Mouse (Mus musculus): ENCODE measurements around the gene Dcbld1. TPM values are rescaled to one million over a fixed set of nuclear protein-coding genes. Genes with fewer than 3 reads are reported as not detected.

Gene Dcbld1
- polyA plus RNA-seq, 2 experiments, result 9.2 to 11.5 TPM

GRCm38 (mm10) chr10:52252240-52252639 lies 18.8 kb downstream of the Dcbld1 start:
- Histone ChIP-seq H3K36me3 (ENCODE audit: control insufficient read depth, insufficient read depth, low read length) (no peaks in the 10 kb centered on the region), H3K4me1 (ENCODE audit: control insufficient read depth, insufficient read depth, low read length) (no peaks in the 10 kb centered on the region), H3K9ac (ENCODE audit: low read depth, low read length, severe bottlenecking) (no peak overlapping the region), H3K9me3 (ENCODE audit: control insufficient read depth, low read length) (no peaks in the 10 kb centered on the region), H3K4me2 (replicated peaks; ENCODE audit: low read depth, low read length, severe bottlenecking) (no peak overlapping the region), H3K4me3 (replicated peaks; ENCODE audit: low read length) (no peak overlapping the region), H3K27me3 (ENCODE audit: control insufficient read depth, insufficient read depth, low read length) (no peaks in the 10 kb centered on the region), H3K27ac (replicated peaks; ENCODE audit: low read depth, low read length) (no peak overlapping the region)
- DNase-seq (ENCODE audit: low spot score) (no peak), ATAC-seq (ENCODE audit: low FRiP score, low read depth) (no peak)
- WGBS, result 90% methylated on average over 1 of the region's 1 CpGs
- no peak for TF ChIP-seq POLR2A (IDR thresholded peaks at IDR 0.05; ENCODE audit: borderline replicate concordance, extremely low read depth, insufficient read depth, insufficient read length)

GRCm38 (mm10) chr10:52253426-52253825 lies 20.0 kb downstream of the Dcbld1 start:
- peaks cover 3% of the 10 kb centered on the region; the same call in 1 of the 2 replicates for H3K4me1 ChIP-seq (ENCODE audit: control insufficient read depth, insufficient read depth, low read length)
- no peaks in the 10 kb centered on the region for H3K27me3 ChIP-seq (ENCODE audit: control insufficient read depth, insufficient read depth, low read length)
- H3K4me3 ChIP-seq (replicated peaks; ENCODE audit: low read length), result no peak overlapping the region
- ATAC-seq (ENCODE audit: low FRiP score, low read depth) (no peak), DNase-seq (ENCODE audit: low spot score) (no peak)
- no peak overlapping the region for H3K4me2 ChIP-seq (replicated peaks; ENCODE audit: low read depth, low read length, severe bottlenecking)
- no peak overlapping the region for H3K27ac ChIP-seq (replicated peaks; ENCODE audit: low read depth, low read length)
- 58% methylated on average over 11 of the region's 11 CpGs for WGBS
- H3K36me3 ChIP-seq (ENCODE audit: control insufficient read depth, insufficient read depth, low read length), result no peaks in the 10 kb centered on the region
- H3K9me3 ChIP-seq (ENCODE audit: control insufficient read depth, low read length), result no peaks in the 10 kb centered on the region
- H3K9ac ChIP-seq (ENCODE audit: low read depth, low read length, severe bottlenecking), result no peak overlapping the region
- TF ChIP-seq POLR2A (IDR thresholded peaks at IDR 0.05; ENCODE audit: borderline replicate concordance, extremely low read depth, insufficient read depth, insufficient read length), result no peak

GRCm38 (mm10) chr10:52257768-52258167 lies 24.3 kb downstream of the Dcbld1 start:
- H3K27me3 ChIP-seq (ENCODE audit: control insufficient read depth, insufficient read depth, low read length), result no peaks in the 10 kb centered on the region
- H3K4me1 ChIP-seq (ENCODE audit: control insufficient read depth, insufficient read depth, low read length), result peaks cover 5% of the 10 kb centered on the region; the same call in 1 of the 2 replicates
- no peaks in the 10 kb centered on the region for H3K9me3 ChIP-seq (ENCODE audit: control insufficient read depth, low read length)
- no peaks in the 10 kb centered on the region for H3K36me3 ChIP-seq (ENCODE audit: control insufficient read depth, insufficient read depth, low read length)
- 49% methylated on average over 2 of the region's 2 CpGs for WGBS
- no peak overlapping the region for H3K4me3 ChIP-seq (replicated peaks; ENCODE audit: low read length)
- H3K9ac ChIP-seq (ENCODE audit: low read depth, low read length, severe bottlenecking), result no peak overlapping the region
- ATAC-seq (ENCODE audit: low FRiP score, low read depth) (no peak), DNase-seq (ENCODE audit: low spot score) (no peak)
- no peak overlapping the region for H3K4me2 ChIP-seq (replicated peaks; ENCODE audit: low read depth, low read length, severe bottlenecking)
- TF ChIP-seq POLR2A (IDR thresholded peaks at IDR 0.05; ENCODE audit: borderline replicate concordance, extremely low read depth, insufficient read depth, insufficient read length), result no peak
- no peak overlapping the region for H3K27ac ChIP-seq (replicated peaks; ENCODE audit: low read depth, low read length)

- H3K27me3 ChIP-seq (ENCODE audit: control insufficient read depth, insufficient read depth, low read length), result no peaks in the 10 kb centered on the region
- H3K4me2 ChIP-seq (replicated peaks; ENCODE audit: low read depth, low read length, severe bottlenecking), result no peak overlapping the region
- H3K9ac ChIP-seq (ENCODE audit: low read depth, low read length, severe bottlenecking), result no peak overlapping the region
- no peak overlapping the region for H3K27ac ChIP-seq (replicated peaks; ENCODE audit: low read depth, low read length)
- no peaks in the 10 kb centered on the region for H3K9me3 ChIP-seq (ENCODE audit: control insufficient read depth, low read length)
- H3K4me1 ChIP-seq (ENCODE audit: control insufficient read depth, insufficient read depth, low read length), result peaks cover 5% of the 10 kb centered on the region; the same call in 1 of the 2 replicates
- WGBS, result 24% methylated on average over 13 of the region's 13 CpGs
- TF ChIP-seq POLR2A (IDR thresholded peaks at IDR 0.05; ENCODE audit: borderline replicate concordance, extremely low read depth, insufficient read depth, insufficient read length), result no peak
- no peak overlapping the region for H3K4me3 ChIP-seq (replicated peaks; ENCODE audit: low read length)
- ATAC-seq (ENCODE audit: low FRiP score, low read depth), result no peak
- H3K36me3 ChIP-seq (ENCODE audit: control insufficient read depth, insufficient read depth, low read length), result no peaks in the 10 kb centered on the region
- DNase-seq (ENCODE audit: low spot score), result no peak
Observed at GRCm38 (mm10) chr10:52258180-52258948, 24.9 kb downstream of the Dcbld1 start.

- Histone ChIP-seq H3K9ac (ENCODE audit: low read depth, low read length, severe bottlenecking) (no peak overlapping the region), H3K36me3 (ENCODE audit: control insufficient read depth, insufficient read depth, low read length) (no peaks in the 10 kb centered on the region), H3K4me2 (replicated peaks; ENCODE audit: low read depth, low read length, severe bottlenecking) (no peak overlapping the region), H3K4me3 (replicated peaks; ENCODE audit: low read length) (no peak overlapping the region), H3K27ac (replicated peaks; ENCODE audit: low read depth, low read length) (no peak overlapping the region), H3K27me3 (ENCODE audit: control insufficient read depth, insufficient read depth, low read length) (no peaks in the 10 kb centered on the region), H3K9me3 (ENCODE audit: control insufficient read depth, low read length) (no peaks in the 10 kb centered on the region), H3K4me1 (ENCODE audit: control insufficient read depth, insufficient read depth, low read length) (peaks cover 5% of the 10 kb centered on the region; the same call in 1 of the 2 replicates)
- DNase-seq (ENCODE audit: low spot score) (no peak), ATAC-seq (ENCODE audit: low FRiP score, low read depth) (no peak)
- 92% methylated on average over 4 of the region's 4 CpGs for WGBS
- TF ChIP-seq POLR2A (IDR thresholded peaks at IDR 0.05; ENCODE audit: borderline replicate concordance, extremely low read depth, insufficient read depth, insufficient read length), result no peak
Observed at GRCm38 (mm10) chr10:52260209-52260608, 26.8 kb downstream of the Dcbld1 start.
